Mouse (Mus musculus) liver, embryonic 12.5 days (tissue): ENCODE measurements around the gene Frs2. TPM values are rescaled to one million over a fixed set of nuclear protein-coding genes. Genes with fewer than 3 reads are reported as not detected.
A peak's percentile ranks its signal among the peaks of the same experiment; 100 is the strongest.

Experiments used
- ATAC-seq: fragments of 200-750 bp; cut with Nextera tagmentation; 2 replicates; pipeline ENCODE4 v1.8.0; 2017; ENCODE audit warnings: moderate number of reproducible peaks, mild to moderate bottlenecking, moderate library complexity
- H3K27ac ChIP-seq: fragments of 300-500 bp; sonication (generic); 2 replicates; pipeline ENCODE4 v1.5.1; 2016; ENCODE audit warnings: mild to moderate bottlenecking
- H3K27me3 ChIP-seq: fragments of 300-500 bp; sonication (generic); replicated peaks from 2 replicates; pipeline ENCODE4 v1.6.1; 2016; ENCODE audit warnings: mild to moderate bottlenecking, moderate library complexity
- H3K36me3 ChIP-seq: fragments of 300-500 bp; sonication (generic); 2 replicates; pipeline ENCODE4 v1.6.1; 2016; ENCODE audit warnings: mild to moderate bottlenecking, moderate library complexity
- H3K4me1 ChIP-seq: fragments of 300-500 bp; sonication (generic); 2 replicates; pipeline ENCODE4 v1.6.1; 2016
- H3K4me2 ChIP-seq: fragments of 300-500 bp; sonication (generic); 2 replicates; pipeline ENCODE4 v1.6.1; 2016; ENCODE audit warnings: mild to moderate bottlenecking, moderate library complexity
- H3K4me3 ChIP-seq: fragments of 300-500 bp; sonication (generic); 2 replicates; pipeline ENCODE4 v1.5.1; 2016; ENCODE audit warnings: mild to moderate bottlenecking, moderate library complexity
- H3K9ac ChIP-seq: fragments of 300-500 bp; sonication (generic); 2 replicates; pipeline ENCODE4 v1.6.1; 2016; ENCODE audit warnings: mild to moderate bottlenecking, moderate library complexity
- H3K9me3 ChIP-seq: fragments of 300-500 bp; sonication (generic); replicated peaks from 2 replicates; pipeline ENCODE4 v1.6.1; 2016; ENCODE audit warnings: mild to moderate bottlenecking, moderate library complexity
- WGBS: fragments of 180-500 bp; shearing (Covaris S2); methylation state at CpG from one replicate; pipeline ENCODE4 v1.1.7; 2016; ENCODE audit not compliant: insufficient replicate concordance; 5-methylcytosine and 5-hydroxymethylcytosine counted together
- polyA plus RNA-seq: library from polyadenylated mRNA; unstranded; fragments of >200 nt; fragmentation: Nextera tagmentation; extraction: Ambion mirVana; gene quantifications from 2 replicates; pipeline ENCODE4 v1.2.1, GENCODE M21; 2016

The Frs2 gene
- polyA plus RNA-seq, 1 experiment from 2014 or later: 11.3 TPM

DNA sequence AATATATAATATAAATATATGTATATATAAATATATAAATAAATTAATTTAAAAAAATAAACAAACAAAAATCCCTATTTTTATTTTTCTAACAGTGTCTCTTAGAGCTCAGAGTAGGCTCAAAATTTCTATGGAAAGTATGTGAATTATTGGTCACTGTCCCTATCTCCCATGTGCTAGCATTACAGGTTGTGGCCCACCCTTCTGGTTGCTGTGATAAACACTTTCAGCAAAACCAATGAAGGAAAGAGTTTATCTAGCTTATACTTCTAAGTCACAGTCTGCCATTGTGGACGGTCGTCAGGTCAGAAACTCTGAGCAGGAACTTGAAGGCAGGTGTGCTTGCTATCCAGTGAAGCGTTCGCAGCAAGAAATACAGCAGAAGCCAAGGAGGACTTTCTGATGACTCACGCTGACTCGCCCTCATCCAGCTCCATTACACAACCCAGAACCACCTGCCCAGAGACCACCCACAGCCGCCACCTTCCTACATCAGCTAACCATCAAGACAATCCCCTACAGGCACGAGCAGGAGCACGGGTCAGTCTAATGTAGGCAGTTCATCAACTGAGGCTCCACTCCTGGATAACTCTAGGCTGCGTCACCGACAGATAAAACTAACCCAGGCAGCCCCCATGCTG is 18.6 kb upstream of the Frs2 start:
- Histone ChIP-seq H3K27ac (peak overlapping the region; percentile 85), H3K9ac (peak overlapping the region; percentile 44; the same call in 1 of the 2 replicates), H3K4me2 (peak overlapping the region; percentile 54), H3K9me3 (no peaks in the 10 kb centered on the region), H3K27me3 (peaks cover 15% of the 10 kb centered on the region; the same call in 1 of the 2 replicates), H3K4me3 (peak overlapping the region; percentile 17; the same call in 1 of the 2 replicates), H3K36me3 (no peaks in the 10 kb centered on the region), H3K4me1 (peaks cover 51% of the 10 kb centered on the region)
- WGBS: 65% methylated on average over 11 of the region's 11 CpGs
- ATAC-seq: peak; percentile 95

DNA sequence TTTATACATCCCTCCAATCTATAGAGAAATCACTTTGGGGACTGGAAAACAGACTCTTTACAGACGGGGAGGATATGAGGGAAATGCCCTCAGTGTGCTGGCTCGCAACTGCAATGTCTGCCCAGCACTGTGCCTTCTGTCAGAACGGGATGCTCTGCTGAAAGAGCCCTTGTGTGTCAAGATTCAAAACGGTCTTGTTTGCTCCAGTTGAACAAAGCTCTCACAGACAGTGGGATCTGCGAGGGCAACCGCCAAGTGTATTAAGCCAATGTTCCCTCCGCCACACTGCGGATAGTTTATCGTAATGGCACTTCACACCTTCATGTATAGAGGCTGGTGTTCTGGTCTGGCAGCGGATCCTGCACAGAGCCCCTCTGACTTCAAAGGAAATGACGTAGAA is 14.3 kb upstream of the Frs2 start:
- H3K4me1 ChIP-seq: peaks cover 25% of the 10 kb centered on the region
- no peaks in the 10 kb centered on the region for H3K9me3 ChIP-seq
- H3K4me2 ChIP-seq: no peak overlapping the region
- H3K36me3 ChIP-seq: no peaks in the 10 kb centered on the region
- H3K27ac ChIP-seq: no peak overlapping the region
- H3K4me3 ChIP-seq: no peak overlapping the region
- peaks cover 26% of the 10 kb centered on the region for H3K27me3 ChIP-seq
- ATAC-seq: no peak
- WGBS: 62% methylated on average over 11 of the region's 11 CpGs
- no peak overlapping the region for H3K9ac ChIP-seq

- Histone ChIP-seq H3K9me3 (no peaks in the 10 kb centered on the region), H3K4me2 (no peak overlapping the region), H3K27ac (no peak overlapping the region), H3K4me1 (peaks cover 2% of the 10 kb centered on the region; the same call in 1 of the 2 replicates), H3K9ac (no peak overlapping the region), H3K27me3 (peaks cover 24% of the 10 kb centered on the region), H3K4me3 (no peak overlapping the region), H3K36me3 (no peaks in the 10 kb centered on the region)
- no peak for ATAC-seq
- 75% methylated on average over 11 of the region's 11 CpGs for WGBS
These were observed 11.8 kb upstream of the Frs2 start for GRCm38 (mm10) chr10:117160099-117160498.

DNA sequence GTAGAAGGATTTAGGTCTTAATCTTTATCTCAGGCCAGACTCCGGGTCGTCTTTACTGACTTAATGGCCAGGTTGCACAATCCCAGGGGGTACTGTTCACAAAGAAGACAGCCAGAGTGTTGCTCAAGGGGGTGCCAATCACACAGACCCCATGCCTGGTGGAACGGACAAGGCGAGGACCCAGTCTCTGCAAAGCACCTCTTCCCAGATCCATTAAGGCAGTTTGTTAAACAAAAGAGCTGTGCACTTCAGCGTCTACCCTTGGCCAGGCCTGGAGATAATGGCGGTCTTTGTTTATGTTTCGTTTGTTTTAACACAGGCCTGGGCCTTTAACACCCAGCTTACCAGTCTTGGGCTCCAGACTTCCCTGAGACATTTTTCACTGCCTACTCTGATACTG is 3.9 kb upstream of the Frs2 start:
- no peaks in the 10 kb centered on the region for H3K27me3 ChIP-seq
- 0 out of 2 replicates have a peak overlapping the region, but pooled peaks have one; percentile 92 for H3K4me2 ChIP-seq
- 52% methylated on average over 7 of the region's 7 CpGs for WGBS
- no peak overlapping the region for H3K9ac ChIP-seq
- peak overlapping the region; percentile 27; the same call in 1 of the 2 replicates for H3K27ac ChIP-seq
- H3K9me3 ChIP-seq: no peaks in the 10 kb centered on the region
- H3K4me1 ChIP-seq: peaks cover 39% of the 10 kb centered on the region
- no peaks in the 10 kb centered on the region for H3K36me3 ChIP-seq
- no peak for ATAC-seq
- H3K4me3 ChIP-seq: no peak overlapping the region

DNA sequence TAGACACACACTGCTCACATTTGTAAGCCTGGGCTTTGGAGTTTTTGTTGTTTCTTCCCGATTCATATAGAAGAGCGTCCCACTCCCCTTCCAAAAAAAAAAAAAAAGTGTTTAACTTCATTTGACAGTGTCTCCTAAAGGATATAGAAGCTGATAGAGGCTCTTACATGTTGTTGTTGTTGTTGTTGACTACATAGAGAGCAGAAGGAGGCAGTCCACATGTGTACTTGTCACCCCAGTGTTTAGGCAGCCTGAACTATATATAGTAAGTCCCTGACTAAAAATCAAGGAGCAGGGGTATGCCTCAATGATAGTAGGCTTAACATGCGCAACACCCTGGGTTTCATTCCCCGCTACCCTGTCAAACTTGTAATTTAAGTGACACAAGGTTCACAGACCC is 3.3 kb upstream of the Frs2 start:
- H3K27ac ChIP-seq: peak overlapping the region; percentile 62
- no peak overlapping the region for H3K9ac ChIP-seq
- no peak for ATAC-seq
- peaks cover 44% of the 10 kb centered on the region for H3K4me1 ChIP-seq
- no peak overlapping the region for H3K4me3 ChIP-seq
- no peaks in the 10 kb centered on the region for H3K9me3 ChIP-seq
- 69% methylated on average over 4 of the region's 4 CpGs for WGBS
- no peaks in the 10 kb centered on the region for H3K36me3 ChIP-seq
- H3K27me3 ChIP-seq: no peaks in the 10 kb centered on the region
- H3K4me2 ChIP-seq: peak overlapping the region; percentile 92

- Histone ChIP-seq H3K27ac (peak overlapping the region; percentile 62), H3K9ac (peak overlapping the region; percentile 100; the same call in 1 of the 2 replicates), H3K4me2 (peak overlapping the region; percentile 92), H3K4me1 (peaks cover 48% of the 10 kb centered on the region), H3K9me3 (no peaks in the 10 kb centered on the region), H3K36me3 (no peaks in the 10 kb centered on the region), H3K27me3 (no peaks in the 10 kb centered on the region), H3K4me3 (peak overlapping the region; percentile 14; the same call in 1 of the 2 replicates)
- no peak for ATAC-seq
- WGBS: 43% methylated on average over 11 of the region's 11 CpGs
These were observed 2.9 kb upstream of the Frs2 start for GRCm38 (mm10) chr10:117151241-117151640.

GRCm38 (mm10) chr10:117150764-117151163 is 2.4 kb upstream of the Frs2 start:
- Histone ChIP-seq H3K9me3 (no peaks in the 10 kb centered on the region), H3K4me2 (peak overlapping the region; percentile 92), H3K4me1 (peaks cover 53% of the 10 kb centered on the region), H3K36me3 (no peaks in the 10 kb centered on the region), H3K27me3 (no peaks in the 10 kb centered on the region), H3K4me3 (peak overlapping the region; percentile 100), H3K27ac (peak overlapping the region; percentile 98), H3K9ac (peak overlapping the region; percentile 100)
- WGBS: 20% methylated on average over 10 of the region's 10 CpGs
- no peak for ATAC-seq

DNA sequence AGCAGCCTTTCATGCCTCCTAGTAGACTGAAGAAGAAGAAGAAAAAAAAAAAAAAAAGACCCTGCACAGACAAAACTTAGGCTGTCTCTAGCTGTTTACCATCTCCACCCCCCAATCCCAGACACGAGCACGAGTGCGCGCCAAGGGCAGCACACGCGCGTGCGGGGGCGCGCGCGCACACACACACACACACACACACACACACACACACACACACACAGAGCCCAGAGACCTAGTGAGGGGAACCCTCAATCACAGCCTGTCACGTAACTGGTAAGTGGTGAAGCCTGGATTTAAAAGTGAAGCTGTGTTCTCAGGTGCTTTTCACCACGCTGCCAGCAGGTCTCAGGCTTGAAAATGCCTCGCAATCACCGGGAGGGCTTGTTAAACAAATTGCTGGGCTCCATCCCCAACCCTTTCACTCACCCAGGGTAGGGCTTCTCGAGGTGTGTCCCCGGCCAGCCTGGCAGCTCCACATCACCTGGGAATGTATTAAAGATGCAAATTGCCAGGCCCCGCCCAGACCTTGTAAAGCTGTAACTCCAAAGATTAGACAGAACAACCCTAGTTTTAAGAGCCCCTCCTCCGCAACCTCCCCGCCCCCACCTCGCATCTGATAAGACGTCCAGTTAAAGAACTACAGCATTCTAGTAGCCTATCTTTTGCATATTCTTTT is 1.7 kb upstream of the Frs2 start:
- Histone ChIP-seq H3K27ac (peak overlapping the region; percentile 98), H3K36me3 (no peaks in the 10 kb centered on the region), H3K4me1 (peaks cover 60% of the 10 kb centered on the region), H3K27me3 (no peaks in the 10 kb centered on the region), H3K4me3 (peak overlapping the region; percentile 100), H3K9ac (peak overlapping the region; percentile 100), H3K9me3 (no peaks in the 10 kb centered on the region), H3K4me2 (peak overlapping the region; percentile 92)
- ATAC-seq: peak; percentile 72
- WGBS: 2% methylated on average over 23 of the region's 23 CpGs

DNA sequence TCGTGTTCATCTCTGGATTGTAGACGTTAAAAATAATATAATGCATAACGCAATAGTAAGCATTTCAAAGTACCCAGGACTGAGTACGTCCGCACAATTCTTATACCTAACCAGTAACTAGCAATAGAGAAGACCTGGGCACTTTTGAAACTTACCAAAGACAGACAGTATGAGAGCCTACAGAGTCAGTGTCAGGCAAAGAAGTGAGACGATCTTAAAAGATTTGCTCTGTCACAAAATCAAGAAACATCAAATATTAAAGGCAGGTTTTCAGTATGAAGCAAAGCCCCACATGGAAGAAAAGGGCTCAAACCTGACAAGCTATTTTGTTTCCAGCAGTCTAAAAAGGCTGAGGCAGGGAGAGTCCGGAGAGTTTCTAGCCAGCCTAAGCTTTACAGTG is 907 bp upstream of the Frs2 start:
- peaks cover 68% of the 10 kb centered on the region for H3K4me1 ChIP-seq
- H3K9me3 ChIP-seq: no peaks in the 10 kb centered on the region
- peak overlapping the region; percentile 98 for H3K27ac ChIP-seq
- 24% methylated on average over 7 of the region's 7 CpGs for WGBS
- H3K27me3 ChIP-seq: no peaks in the 10 kb centered on the region
- H3K9ac ChIP-seq: peak overlapping the region; percentile 100
- ATAC-seq: no peak
- peak overlapping the region; percentile 100 for H3K4me3 ChIP-seq
- H3K36me3 ChIP-seq: no peaks in the 10 kb centered on the region
- H3K4me2 ChIP-seq: peak overlapping the region; percentile 92

DNA sequence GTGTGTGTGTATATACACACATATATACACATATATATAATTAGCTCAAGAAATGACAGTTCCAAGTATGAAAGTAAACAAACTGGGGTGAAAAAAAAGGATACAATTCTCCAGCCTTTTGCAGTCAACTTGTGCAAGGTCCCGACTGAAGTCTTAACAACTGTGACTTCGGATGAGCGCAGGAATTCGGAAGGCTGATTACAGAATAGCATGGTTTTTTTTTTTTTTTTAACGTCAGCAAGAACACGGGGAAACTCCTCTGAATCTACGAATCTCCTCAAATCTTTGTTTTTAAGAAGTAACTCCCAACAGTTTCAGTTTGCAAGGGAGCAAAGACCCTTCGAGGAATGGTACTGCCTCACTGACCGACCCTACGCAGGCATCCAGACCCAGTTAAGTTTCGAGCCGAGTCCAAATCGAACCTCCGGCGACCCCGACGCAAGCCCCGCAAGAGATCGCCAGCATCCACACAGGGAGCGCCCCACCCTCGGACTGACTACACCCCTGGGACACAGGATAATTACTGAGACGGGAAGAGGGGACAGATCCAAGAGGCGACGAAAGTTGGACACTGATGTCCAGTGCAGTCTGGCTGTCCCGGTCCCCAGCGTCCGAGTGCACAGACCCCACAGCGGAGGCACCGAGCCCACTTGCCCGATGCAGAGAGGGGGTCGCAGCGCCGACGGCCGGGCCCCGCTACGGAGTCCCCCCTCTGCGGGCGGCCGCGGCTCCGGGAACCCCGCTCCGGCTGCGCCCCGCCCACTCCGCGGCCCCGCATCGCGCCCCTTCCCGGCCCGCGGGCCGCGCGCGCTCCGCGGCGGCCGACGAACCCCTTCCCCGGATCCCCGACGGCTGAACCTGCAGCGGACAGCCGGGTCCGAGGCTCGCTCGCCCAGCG is 622 bp downstream of the Frs2 start:
- H3K4me1 ChIP-seq: peaks cover 83% of the 10 kb centered on the region
- no peaks in the 10 kb centered on the region for H3K27me3 ChIP-seq
- H3K27ac ChIP-seq: peak overlapping the region; percentile 98
- H3K9me3 ChIP-seq: no peaks in the 10 kb centered on the region
- peak overlapping the region; percentile 100 for H3K4me3 ChIP-seq
- peak; percentile 47 for ATAC-seq
- peak overlapping the region; percentile 100 for H3K9ac ChIP-seq
- under 1% methylated on average over 72 of the region's 72 CpGs for WGBS
- peak overlapping the region; percentile 92 for H3K4me2 ChIP-seq
- H3K36me3 ChIP-seq: peaks cover 8% of the 10 kb centered on the region; the same call in 1 of the 2 replicates

GRCm38 (mm10) chr10:117146421-117146820 is 1.9 kb downstream of the Frs2 start:
- 34% methylated on average over 9 of the region's 9 CpGs for WGBS
- Histone ChIP-seq H3K4me1 (peaks cover 82% of the 10 kb centered on the region), H3K4me2 (peak overlapping the region; percentile 92), H3K9ac (peak overlapping the region; percentile 65), H3K4me3 (peak overlapping the region; percentile 100), H3K27ac (peak overlapping the region; percentile 84), H3K9me3 (no peaks in the 10 kb centered on the region), H3K27me3 (no peaks in the 10 kb centered on the region), H3K36me3 (peaks cover 8% of the 10 kb centered on the region; the same call in 1 of the 2 replicates)
- ATAC-seq: no peak
